Mouse (Mus musculus) granulocyte monocyte progenitor cell, adult 5-6 weeks (primary cell): ENCODE measurements at regions not wholly inside any gene's neighbourhood (a gene's known extent, or its start where the extent isn't known, plus 50 kb on each side); places are given as distances from the start of the nearest gene placed in this dataset.

Experiments
- ATAC-seq: replicated peaks from 2 replicates; pipeline ENCODE4 v1.8.0; 2016; ENCODE audit warnings: mild to moderate bottlenecking, moderate TSS enrichment, inconsistent platforms; ENCODE audit not compliant: poor library complexity, severe bottlenecking

DNA sequence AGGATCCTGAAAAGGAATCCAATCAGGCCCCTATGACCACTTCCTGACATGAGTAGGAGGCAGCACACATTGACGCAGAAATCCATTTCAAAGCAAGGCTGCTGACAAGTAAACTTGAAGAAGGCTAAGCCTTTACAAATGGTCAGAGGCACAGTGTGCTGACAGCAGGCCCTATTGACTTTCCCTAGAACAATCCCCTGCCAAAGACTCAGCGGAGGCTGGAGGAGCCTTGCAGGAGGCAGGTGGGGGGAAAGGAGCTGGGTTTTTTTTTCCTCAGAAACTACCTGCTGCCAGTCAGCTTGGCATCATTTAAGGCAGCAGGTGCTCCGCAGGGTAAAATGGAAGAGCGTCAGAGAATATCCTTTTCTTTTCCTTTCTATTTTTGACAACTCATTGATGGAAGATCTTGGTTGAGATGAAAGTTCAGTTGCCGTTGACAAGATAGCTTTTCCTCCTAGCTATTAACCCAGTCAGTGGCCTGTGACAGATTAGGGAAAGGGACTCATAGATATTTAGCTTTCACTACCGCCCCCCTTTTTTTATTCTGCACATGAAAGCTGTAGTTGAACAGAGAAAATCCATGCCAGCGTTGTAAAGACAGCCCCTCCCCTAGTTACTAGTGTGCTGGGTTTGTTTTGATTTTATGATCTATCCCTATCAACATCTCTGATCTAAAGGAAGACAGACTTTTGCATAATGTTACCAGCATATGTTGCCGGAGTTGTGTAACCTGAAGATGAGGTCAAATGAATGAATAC, 210.6 kb downstream of the Csnka2ip start:
- ATAC-seq, result peak; percentile 25; the same call in 1 of the 2 replicates

DNA sequence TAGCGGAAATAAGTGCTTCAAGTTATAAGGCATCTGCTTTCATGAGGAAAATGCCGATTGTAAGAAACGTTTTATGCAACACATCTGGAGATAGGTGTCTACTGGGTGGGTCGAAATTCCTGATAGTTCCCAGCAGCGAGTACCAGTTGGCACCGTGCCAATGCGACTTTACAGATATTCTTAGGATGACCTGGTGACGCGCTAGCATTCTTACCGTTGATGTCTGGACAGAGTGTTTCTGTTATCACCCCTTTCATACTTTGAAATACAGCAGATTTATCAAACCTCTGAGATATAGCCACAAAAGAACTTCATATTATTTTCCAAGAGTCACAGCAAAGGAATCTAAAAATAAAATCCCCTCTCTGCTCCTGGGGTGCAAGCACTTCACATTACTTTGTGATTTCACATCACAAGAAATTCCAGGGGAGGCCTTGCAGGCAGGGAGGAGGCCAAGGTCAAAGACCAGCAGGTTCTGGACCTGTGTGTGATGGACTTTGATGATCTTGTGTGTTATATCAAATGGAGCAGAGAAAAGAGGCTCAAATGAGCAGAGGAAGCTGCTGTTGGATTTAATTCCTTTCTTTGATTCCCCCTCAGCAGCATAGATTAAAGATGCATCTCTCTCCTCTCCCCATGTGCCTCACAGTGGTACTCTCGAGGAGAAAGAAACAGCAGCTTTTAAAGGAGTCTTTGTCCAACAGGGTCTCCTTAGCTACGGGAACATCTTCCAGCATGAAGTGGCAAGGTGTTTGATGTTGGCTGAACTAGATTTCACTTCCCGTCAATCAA, 233.4 kb downstream of the Csnka2ip start:
- no peak for ATAC-seq

DNA sequence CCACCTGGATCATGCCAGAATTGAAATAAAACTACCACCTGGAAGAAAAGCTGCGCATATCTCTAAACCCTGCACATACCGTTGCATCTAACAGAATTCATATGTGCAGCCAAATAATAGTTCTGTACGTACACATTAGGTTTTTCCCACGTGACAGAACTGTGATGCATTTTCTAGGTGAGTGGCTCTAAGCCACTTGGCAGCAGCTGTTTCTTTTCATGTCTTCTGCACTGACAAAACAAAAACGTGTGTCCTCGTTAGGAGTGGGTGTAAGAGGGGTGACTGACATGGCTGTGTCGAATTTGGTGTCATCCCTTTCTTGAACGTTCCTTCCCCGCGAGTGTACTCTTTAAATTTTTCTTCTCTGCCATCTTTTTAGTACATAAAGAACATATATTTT, 254.3 kb downstream of the Csnka2ip start:
- no peak for ATAC-seq

DNA sequence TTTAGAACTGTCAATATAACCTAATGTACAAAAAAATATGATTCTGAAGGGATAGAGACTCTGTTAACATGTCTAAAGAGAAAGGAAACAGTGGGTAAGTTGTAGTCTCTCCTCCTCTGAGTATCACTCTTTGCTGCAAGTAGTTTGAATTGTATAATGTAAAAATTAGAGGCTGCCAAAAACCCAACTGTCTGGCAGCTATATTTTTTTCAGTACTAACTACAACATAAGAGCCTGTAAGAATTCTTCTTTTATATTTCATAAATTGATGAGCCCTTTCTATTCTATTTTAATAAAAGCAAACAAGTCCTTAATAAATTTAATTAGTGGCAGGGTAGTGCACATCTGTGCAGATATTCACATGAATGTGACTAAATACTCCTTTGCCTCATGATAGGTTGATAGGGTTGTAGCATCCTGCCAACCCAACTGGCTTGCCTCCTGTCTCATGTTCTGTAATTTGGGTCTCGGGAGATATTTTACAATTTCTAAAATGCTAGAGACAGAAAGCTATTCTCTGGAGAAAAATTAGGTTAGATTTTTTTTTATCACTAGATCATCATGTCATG, 269.2 kb downstream of the Csnka2ip start:
- ATAC-seq, result no peak

DNA sequence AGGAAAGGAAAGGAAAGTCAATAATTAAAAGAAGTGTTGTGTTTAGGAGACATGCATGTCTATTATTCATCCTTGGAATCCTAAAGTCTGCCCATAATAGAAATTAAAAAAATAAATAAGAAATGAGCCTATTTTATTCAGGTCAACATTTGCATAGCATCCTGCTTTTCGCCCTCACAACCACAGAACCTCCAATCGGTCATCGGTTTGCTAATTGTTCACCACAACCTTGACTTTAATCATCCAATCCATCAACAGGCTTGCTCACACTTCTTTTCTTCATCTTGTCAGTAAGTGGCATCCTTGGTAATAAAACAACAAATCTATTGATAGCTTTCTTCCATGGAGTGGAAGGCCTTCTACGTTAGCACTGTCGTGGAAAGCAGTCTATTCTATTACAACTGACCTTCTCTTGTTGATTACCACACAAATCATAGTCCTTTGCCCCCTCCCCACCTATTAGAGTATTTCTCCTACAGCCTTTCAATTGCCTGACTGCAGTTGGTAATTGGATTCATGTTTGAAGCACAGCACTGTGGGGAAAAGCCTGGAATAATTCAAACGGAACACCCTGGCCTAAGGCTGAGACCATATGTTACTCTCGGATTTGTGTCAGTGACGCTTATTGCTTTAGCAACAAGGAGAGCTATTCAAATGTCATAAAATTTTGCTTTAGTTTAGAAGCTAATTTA, 269.9 kb downstream of the Csnka2ip start:
- no peak for ATAC-seq

DNA sequence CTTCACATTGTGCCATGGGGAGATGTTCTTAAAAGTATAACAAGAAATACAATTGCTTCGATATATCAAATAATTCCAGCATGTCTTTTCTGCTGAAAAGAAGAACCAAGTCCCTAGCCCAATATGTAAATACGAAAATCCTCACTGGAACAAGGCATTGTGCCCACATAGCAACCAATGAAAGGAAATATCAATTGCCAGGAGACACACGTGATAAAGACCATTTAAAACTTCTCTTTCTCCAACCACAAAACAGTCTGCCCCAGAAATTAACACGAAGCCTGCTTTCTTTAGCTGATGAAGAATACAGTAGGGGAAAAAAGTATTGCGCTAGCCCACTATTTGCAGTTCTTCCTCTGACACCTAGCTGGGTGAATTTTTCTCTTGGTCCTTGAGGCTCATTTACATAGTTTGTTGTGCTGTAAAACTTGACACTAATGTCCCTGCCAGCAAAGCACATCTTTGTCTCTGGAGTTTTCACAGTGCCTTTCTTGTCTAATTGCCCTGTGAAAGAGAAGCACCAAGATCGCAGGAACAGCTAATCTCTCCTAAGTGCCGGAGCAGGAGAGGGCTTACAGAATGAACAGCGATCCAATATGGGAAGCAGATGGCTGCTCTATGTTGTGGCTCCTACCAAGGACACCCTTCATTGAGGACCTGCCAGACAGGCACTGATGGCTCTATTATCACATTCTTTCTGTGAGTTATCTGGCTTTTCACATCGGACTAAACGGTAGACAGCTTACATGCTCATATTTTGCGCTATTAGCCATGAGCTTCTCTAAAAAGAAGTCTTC, 272.7 kb downstream of the Csnka2ip start:
- no peak for ATAC-seq

DNA sequence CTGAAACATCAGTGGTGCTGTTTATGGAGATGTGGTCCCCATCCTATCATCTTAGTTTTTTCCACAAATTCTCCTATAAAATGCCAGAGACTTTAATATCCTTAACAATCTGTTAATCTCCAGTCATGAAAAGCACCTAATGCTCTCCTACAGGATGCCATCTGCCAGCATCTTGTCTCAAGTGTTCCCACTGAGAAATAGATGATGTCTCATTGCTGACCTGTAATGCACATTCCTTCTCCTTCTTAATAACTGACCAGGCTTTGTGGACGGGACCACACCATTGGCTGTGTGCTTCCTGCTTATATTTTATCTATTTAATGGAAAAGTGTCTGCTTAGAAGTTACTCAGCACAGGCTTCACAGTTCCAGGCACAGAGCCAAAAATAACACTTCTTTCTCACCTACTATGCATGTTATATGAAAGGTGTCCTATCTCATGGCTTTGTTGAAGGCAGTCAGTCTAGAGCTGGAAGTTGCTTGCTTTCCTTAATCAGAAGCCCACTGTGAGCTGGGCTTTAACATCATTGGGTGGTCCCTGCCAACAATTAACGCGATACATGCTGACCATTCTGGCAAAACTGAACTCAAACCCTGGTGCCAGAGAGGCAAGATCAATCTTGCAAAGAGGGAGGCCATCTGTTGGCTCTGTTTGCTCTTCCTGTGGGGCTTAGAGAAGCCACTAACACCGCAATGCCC, 283.3 kb downstream of the Csnka2ip start:
- ATAC-seq, result no peak

DNA sequence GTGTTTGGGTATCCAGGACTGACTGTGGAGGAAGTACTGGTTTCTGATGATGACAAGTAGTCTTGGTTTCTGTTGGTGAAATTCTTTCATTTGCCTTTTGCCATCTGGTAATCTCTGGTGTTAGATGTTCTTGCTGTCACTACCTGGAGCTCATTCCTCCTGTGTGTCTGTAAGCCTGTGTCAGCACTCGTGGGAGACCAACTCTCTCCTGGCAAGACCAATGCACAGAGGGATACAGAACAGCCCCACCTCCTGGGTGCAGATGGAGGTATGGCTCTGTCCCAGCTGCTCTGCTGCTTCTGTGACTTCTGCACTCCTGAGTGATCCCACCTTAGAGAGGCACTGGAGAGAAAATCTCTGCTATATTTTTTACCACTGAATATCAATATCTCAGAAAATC, 285.4 kb downstream of the Csnka2ip start:
- no peak for ATAC-seq

DNA sequence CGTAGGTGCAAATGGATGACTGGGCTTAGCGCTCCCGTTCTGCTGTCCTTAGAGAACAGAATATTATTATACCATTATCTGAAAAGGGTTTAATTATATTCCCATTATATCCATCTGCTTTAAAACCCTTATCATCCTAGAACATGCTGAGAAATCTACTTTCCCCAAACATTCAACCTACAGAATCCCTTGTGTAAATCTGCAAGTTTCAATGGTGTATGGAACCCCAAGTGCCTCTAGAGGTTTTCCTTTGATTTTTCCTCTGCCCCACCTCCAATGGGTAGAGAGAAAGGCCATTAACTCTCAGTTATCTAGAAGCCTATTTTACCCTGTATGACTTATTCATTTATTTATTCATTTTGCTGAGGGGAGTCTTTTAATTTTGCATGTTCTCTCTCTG, 308.7 kb downstream of the Csnka2ip start:
- no peak for ATAC-seq

DNA sequence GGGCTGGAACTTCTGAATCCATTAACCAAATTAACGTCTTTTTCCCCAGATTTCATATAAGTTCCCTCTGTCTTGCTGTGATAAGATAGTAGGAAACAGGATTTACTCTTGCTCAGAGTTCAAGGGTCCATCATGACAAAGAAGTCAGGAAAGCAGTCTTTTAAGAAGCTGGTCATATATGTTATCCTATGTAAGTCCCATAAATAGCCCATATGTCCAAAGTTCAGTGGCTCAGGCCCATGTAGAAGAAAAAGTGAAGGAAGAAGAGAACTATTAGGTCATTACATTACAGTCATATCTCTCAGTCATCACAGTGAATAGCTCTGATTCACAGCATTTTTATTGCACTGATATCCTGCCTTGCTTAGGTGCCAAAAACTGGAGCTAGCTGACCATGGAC, 316.9 kb downstream of the Csnka2ip start:
- no peak for ATAC-seq

DNA sequence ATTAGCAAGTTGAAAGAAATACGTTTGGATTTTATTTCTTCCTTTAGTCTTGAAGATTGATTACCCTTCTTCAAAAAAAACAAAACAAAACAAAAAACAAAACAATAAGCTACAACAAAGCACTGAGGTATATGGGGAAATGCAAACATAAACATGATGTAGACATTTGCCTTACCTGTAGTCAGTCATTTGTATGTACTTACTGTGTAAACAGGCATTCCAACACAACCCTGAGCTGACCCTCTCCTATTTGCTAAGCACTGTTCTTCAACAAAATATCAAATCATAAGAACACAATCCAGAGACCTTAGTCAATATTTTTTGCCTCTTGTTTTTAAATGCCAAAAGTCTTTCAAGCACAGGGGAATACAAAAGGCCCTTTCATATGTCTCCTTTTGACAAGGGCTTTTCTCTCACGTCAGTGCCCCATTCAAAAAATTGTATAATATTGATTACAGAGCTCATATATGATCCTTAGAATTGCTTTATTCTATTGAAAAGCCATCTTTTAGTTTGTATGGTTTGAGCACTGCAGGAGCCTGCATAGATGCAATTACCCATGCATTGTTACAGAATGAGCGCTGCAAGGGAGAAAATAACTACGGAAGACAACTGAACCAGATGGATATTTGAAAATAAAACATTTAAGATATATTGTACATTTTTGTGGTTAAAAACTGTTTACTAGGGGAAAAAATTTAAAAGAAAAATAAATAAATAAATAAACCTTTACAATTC, 326.2 kb downstream of the Csnka2ip start:
- ATAC-seq, result no peak

DNA sequence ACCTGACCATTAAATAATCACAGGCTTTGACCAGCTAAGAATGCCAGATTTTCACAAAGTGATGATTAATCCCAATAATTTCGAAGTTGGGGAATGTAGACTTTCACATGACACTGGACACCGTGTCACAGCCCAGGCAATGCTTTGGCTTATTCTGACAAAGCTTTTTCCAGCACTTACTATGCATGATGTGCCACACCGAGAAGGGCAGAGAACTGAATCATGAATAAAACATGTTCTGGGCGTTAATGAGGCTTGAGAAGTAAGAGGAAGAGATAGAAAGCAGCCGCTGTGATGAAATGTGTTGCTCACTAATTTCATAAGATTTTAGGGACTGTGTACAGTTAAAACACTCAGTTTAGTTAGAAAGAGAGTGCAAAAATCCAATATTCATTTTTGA, 326.8 kb downstream of the Csnka2ip start:
- no peak for ATAC-seq

DNA sequence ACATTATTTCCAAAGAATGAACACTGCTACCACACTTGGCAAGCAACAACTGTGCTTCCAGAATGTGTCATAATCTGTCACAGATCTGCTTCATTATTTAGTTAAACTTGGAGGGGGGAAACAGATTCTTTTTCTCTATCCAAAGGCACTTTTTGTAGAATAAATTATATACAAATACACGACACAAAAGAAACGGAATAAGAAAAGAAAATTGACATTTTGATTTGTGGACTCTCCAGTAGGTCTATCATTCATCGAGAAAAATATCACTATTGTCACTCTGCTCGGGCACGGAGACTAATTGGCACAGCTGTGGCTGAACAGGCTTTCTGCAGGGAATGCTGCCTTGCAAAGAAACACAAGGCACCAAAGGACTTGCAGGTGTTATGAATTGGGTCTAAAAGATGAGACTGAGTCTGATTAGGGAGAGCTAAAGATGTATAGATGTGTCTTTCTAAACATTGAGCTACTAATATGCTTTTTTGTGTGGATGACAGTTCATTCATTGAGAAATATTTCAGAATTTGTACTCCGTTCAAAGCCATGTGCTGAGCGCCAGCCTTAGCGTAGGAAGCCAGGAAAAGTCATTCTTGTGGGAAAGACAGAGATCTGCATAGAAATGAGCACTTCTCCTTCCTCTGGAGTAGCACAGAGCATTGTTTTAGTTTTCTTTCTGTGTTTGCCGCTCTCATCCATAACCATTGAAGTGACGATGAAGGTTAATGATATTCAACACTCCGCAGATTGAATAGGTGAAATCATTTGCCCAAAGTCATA, 337.1 kb downstream of the Csnka2ip start:
- ATAC-seq, result no peak

DNA sequence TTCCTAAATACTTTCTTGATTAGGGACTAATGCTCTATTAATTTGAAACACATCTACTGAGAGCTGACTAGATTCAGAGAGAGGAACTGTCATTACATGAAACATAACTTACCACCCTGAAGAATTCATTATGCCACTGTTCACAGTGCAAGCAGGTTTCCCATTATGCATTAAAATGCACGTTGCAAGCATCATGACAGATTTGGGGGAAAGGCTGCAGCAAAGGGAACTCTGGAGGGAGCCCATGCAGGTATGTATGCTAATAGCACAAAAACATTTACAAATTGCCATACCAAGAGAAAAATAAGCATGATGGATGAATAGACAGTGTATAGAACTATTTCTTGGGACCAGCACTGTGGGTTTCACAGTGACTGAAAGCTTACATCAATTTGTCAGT, 351.1 kb downstream of the Csnka2ip start:
- ATAC-seq, result no peak

DNA sequence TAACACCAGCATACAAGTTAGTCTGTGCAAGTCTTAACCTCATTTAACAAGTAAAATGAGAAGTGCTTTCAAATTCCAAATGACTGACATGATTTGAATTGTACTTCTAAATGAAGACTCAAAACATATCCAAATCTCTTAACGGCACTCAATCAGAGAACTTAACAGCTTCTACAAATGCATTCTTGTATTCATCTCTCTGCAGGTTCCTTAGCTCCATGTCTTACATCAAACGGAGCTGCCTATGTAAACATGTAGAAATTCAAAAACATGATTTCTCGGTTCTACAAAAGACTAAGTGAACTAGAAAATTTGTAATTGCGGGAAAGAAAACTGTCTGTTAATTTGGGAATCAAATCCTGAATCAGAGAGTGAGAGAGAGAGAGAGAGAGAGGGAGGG, 353.5 kb downstream of the Csnka2ip start:
- ATAC-seq, result no peak

DNA sequence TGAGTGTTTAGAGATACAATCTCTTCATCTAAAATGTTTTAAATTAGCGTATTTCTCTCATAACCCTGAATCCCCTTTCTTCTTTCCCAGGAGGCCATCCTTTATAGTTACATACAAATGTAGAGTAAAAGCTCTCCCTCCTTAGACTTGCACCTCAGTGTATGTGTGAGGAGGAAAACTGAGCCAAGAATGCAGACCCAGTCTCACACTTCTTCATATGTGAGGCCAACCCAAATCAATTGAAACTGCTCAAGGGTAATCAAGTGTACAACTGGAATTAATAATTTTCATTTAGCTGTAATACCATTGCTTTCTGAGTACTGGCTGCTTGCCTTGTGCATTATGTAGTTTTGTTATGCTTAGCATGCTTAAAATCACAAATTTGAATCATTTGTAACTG, 356.3 kb downstream of the Csnka2ip start:
- no peak for ATAC-seq

DNA sequence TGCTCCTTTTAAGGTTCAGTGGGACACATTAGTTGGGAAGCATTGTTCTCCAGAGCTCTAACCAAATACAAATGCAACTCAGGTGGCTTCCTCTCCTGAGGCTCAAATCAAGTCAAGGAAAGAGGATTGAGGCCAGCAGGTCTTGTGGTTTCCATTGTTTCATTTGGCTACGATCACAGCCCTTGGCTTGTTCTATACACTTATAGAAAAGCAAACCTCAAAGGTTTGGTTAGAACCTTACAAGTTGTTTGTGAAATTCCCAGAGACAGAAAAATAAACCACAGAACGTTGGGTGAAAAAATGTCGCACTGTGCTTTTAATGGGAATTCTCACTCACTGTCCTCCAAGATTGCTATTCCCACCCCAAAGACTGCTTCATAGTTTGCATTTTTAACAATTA, 360.4 kb upstream of the Epha3 start:
- no peak for ATAC-seq

DNA sequence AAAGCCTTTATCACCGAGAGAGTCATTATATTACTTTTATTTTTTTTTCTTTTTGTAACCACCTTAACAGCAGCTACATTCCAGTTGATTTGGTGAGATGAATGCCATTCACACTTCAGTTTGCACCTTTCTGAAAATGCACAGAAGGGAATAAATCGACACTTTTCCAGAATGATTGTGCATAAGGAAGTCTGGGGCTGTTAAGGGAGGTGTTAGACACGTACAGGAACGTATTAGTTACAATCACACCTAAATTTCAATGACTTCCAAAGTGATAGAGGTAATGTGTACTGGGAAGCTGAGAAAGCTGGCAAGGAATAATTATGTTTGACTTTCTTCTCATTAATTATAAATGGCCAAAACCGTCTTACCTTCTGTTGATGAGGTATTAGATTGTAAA, 352.7 kb upstream of the Epha3 start:
- ATAC-seq, result no peak
